Mouse (Mus musculus) urinary bladder, postnatal 0 days (tissue): ENCODE results near the gene Rps23. TPM values are rescaled to one million over a fixed set of nuclear protein-coding genes. Genes with fewer than 3 reads are reported as not detected.

ENCODE experiments used
- polyA plus RNA-seq: library from polyadenylated mRNA; unstranded; fragments of >200 nt; fragmentation: Nextera tagmentation; extraction: Ambion mirVana; gene quantifications from 2 replicates; pipeline ENCODE4 v1.2.1, GENCODE M21; 2015

Gene Rps23
- polyA plus RNA-seq, result 181 and 206 TPM in 2 replicates

GRCm38 (mm10) chr13:90922751-90923612, at the start of gene Rps23:
TSS of gene Rps23 (plus strand) at chr13:90922958.

GRCm38 (mm10) chr13:90905176-90905575, 17.6 kb upstream of the Rps23 start, which contains the start of gene Atp6ap1l:
TSS of gene Atp6ap1l (minus strand) at chr13:90905355.

Other genes with a start within 250 kb of the Rps23 start
- 0.21 and 0.26 TPM in 2 replicates for gene Atp6ap1l, start 17.6 kb upstream of the Rps23 start, polyA plus RNA-seq